Mouse (Mus musculus) right cerebral cortex, adult 2 months (tissue): ENCODE results near the gene Slc12a9.

ENCODE experiments used
- DNase-seq, 2 experiments: peaks; one replicate each; pipeline ENCODE4 v3.0.0; 2021 to 2022; ENCODE audit warnings: low spot score in 2 of 2

The Slc12a9 gene

GRCm38 (mm10) chr5:137346388-137346787, 13.0 kb upstream of the Slc12a9 start:
- no peak for DNase-seq

- DNase-seq: no peak
Observed at GRCm38 (mm10) chr5:137345821-137346220, 12.4 kb upstream of the Slc12a9 start.

- DNase-seq: no peak
Observed at GRCm38 (mm10) chr5:137343869-137344268, 10.5 kb upstream of the Slc12a9 start.

- DNase-seq: no peak
Observed at GRCm38 (mm10) chr5:137343412-137343811, 10.0 kb upstream of the Slc12a9 start.

- no peak for DNase-seq
Observed at GRCm38 (mm10) chr5:137342407-137343012, 9.1 kb upstream of the Slc12a9 start.

- no peak for DNase-seq
Observed at GRCm38 (mm10) chr5:137340222-137340621, 6.8 kb upstream of the Slc12a9 start.

GRCm38 (mm10) chr5:137339290-137339979, 6.0 kb upstream of the Slc12a9 start:
- DNase-seq: no peak

- DNase-seq: no peak
Observed at GRCm38 (mm10) chr5:137338663-137339289, 5.4 kb upstream of the Slc12a9 start.

- DNase-seq: peak; percentile 88 to 92
Observed at GRCm38 (mm10) chr5:137338256-137338655, 4.9 kb upstream of the Slc12a9 start.

- no peak for DNase-seq
Observed at GRCm38 (mm10) chr5:137337190-137337589, 3.8 kb upstream of the Slc12a9 start.

GRCm38 (mm10) chr5:137335066-137335465, 1.7 kb upstream of the Slc12a9 start:
- DNase-seq: no peak

GRCm38 (mm10) chr5:137334317-137334716, 920 bp upstream of the Slc12a9 start:
- DNase-seq: no peak

- no peak for DNase-seq
Observed at GRCm38 (mm10) chr5:137332857-137333511, 413 bp downstream of the Slc12a9 start.

- no peak for DNase-seq
Observed at GRCm38 (mm10) chr5:137330910-137331309, 2.5 kb downstream of the Slc12a9 start.

GRCm38 (mm10) chr5:137320996-137321395, 12.4 kb downstream of the Slc12a9 start:
- no peak for DNase-seq

GRCm38 (mm10) chr5:137318570-137318969, 14.8 kb downstream of the Slc12a9 start:
- DNase-seq: no peak

- no peak for DNase-seq
Observed at GRCm38 (mm10) chr5:137317361-137317760, 16.0 kb downstream of the Slc12a9 start.

GRCm38 (mm10) chr5:137315084-137315903, 18.1 kb downstream of the Slc12a9 start:
- DNase-seq: no peak

GRCm38 (mm10) chr5:137314193-137315083, 19.0 kb downstream of the Slc12a9 start, which contains the start of gene Trip6:
TSS of gene Trip6 (minus strand) at chr5:137314404.
- peak; percentile 42 to 55 for DNase-seq

GRCm38 (mm10) chr5:137313466-137314192, 19.8 kb downstream of the Slc12a9 start:
- no peak for DNase-seq
